Mouse (Mus musculus) lung, postnatal 14 days (tissue): Measurements from ENCODE around the gene Mta3.

Experiments used
- DNase-seq: peaks from one replicate; pipeline ENCODE4 v3.0.0; 2021

Mta3 gene

GRCm38 (mm10) chr17:83813050-83813449 lies 107.1 kb downstream of the Mta3 start:
- DNase-seq, result no peak

- DNase-seq, result no peak
Observed at GRCm38 (mm10) chr17:83816996-83817395, 111.0 kb downstream of the Mta3 start.

- DNase-seq, result no peak
Observed at GRCm38 (mm10) chr17:83819503-83819902, 113.5 kb downstream of the Mta3 start.

- no peak for DNase-seq
Observed at GRCm38 (mm10) chr17:83820701-83821100, 114.7 kb downstream of the Mta3 start.

GRCm38 (mm10) chr17:83821876-83822275 lies 115.9 kb downstream of the Mta3 start:
- no peak for DNase-seq

GRCm38 (mm10) chr17:83823835-83824234 lies 117.9 kb downstream of the Mta3 start:
- DNase-seq, result no peak

- DNase-seq, result no peak
Observed at GRCm38 (mm10) chr17:83829356-83829755, 123.4 kb downstream of the Mta3 start.

- no peak for DNase-seq
Observed at GRCm38 (mm10) chr17:83830616-83831292, 124.8 kb downstream of the Mta3 start.

- DNase-seq, result no peak
Observed at GRCm38 (mm10) chr17:83834120-83834519, 128.2 kb downstream of the Mta3 start.

GRCm38 (mm10) chr17:83836048-83836447 lies 130.1 kb downstream of the Mta3 start:
- DNase-seq, result no peak

GRCm38 (mm10) chr17:83837659-83838190 lies 131.8 kb downstream of the Mta3 start:
- no peak for DNase-seq

GRCm38 (mm10) chr17:83839132-83839531 lies 133.2 kb downstream of the Mta3 start:
- no peak for DNase-seq

GRCm38 (mm10) chr17:83841011-83841410 lies 135.0 kb downstream of the Mta3 start:
- DNase-seq, result no peak

GRCm38 (mm10) chr17:83843780-83844179 lies 137.8 kb downstream of the Mta3 start:
- no peak for DNase-seq

GRCm38 (mm10) chr17:83845538-83845937 lies 139.6 kb downstream of the Mta3 start:
- DNase-seq, result no peak

- no peak for DNase-seq
Observed at GRCm38 (mm10) chr17:83846301-83847021, 140.5 kb downstream of the Mta3 start.

- no peak for DNase-seq
Observed at GRCm38 (mm10) chr17:83847100-83847499, 141.1 kb downstream of the Mta3 start.

- no peak for DNase-seq
Observed at GRCm38 (mm10) chr17:83847815-83848214, 141.9 kb downstream of the Mta3 start, which contains the start of gene Haao. Haao (minus strand) TSS chr17:83847963.

- DNase-seq, result no peak
Observed at GRCm38 (mm10) chr17:83848482-83848881, 142.5 kb downstream of the Mta3 start.

GRCm38 (mm10) chr17:83849081-83849675 lies 143.2 kb downstream of the Mta3 start:
- no peak for DNase-seq

- DNase-seq, result no peak
Observed at GRCm38 (mm10) chr17:83849717-83850116, 143.8 kb downstream of the Mta3 start.

- DNase-seq, result peak; percentile 93
Observed at GRCm38 (mm10) chr17:83850458-83850857, 144.5 kb downstream of the Mta3 start.

GRCm38 (mm10) chr17:83850864-83851263 lies 144.9 kb downstream of the Mta3 start:
- DNase-seq, result no peak

- no peak for DNase-seq
Observed at GRCm38 (mm10) chr17:83853831-83854230, 147.9 kb downstream of the Mta3 start.
